Mouse (Mus musculus) macrophage (primary cell): ENCODE data around the gene Kmt5c. TPM values are rescaled to one million over a fixed set of nuclear protein-coding genes. Genes with fewer than 3 reads are reported as not detected.

ENCODE experiments used
- H3K27ac ChIP-seq: fragments of 350-480 bp; formaldehyde crosslinking; 2 replicates; pipeline ENCODE4 v1.9.0; 2021
- H3K36me3 ChIP-seq: fragments of 350-480 bp; formaldehyde crosslinking; 2 replicates; pipeline ENCODE4 v1.9.0; 2021; ENCODE audit errors: inconsistent target
- H3K4me3 ChIP-seq: fragments of 350-480 bp; formaldehyde crosslinking; 2 replicates; pipeline ENCODE4 v1.9.0; 2021; ENCODE audit errors: inconsistent target
- H3K79me2 ChIP-seq: fragments of 350-480 bp; formaldehyde crosslinking; 2 replicates; pipeline ENCODE4 v1.9.0; 2021; ENCODE audit errors: inconsistent target
- WGBS: methylation state at CpG from one replicate; pipeline ENCODE4 v1.1.7; 2026; ENCODE audit warnings: inconsistent platforms; ENCODE audit not compliant: missing documents; 5-methylcytosine and 5-hydroxymethylcytosine counted together
- polyA plus RNA-seq: library from polyadenylated mRNA; stranded (reverse); fragments of 250-400 nt; gene quantifications from 3 replicates; pipeline ENCODE4 v1.2.4, GENCODE M21; 2018; ENCODE audit warnings: inconsistent platforms

Gene Kmt5c
- polyA plus RNA-seq, 1 experiment from 2014 or later, result 19.4 TPM

DNA sequence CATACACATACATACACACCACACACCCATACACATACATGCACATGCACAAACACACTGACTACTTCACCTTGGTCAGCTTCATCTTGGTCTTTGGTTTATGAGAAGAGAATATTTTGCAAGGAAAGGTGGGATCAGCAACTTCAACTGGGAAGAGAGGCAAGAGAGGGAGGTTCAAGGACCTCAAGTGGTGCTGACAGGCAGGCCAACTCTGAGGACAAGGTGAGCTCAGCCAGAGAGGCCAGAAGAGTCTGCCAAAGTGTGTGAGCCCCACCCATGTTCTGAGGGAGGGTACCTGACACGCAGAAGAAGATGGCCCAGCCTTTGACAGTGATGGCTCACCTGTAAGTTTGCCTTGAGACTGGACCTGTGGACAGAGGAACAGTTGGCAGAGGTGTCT is 19.8 kb downstream of the Kmt5c start:
- Histone ChIP-seq H3K36me3 (no peaks in the 10 kb centered on the region), H3K27ac (no peak overlapping the region), H3K4me3 (no peak overlapping the region), H3K79me2 (no peaks in the 10 kb centered on the region)
- 43% methylated on average over 1 of the region's 1 CpGs for WGBS

GRCm38 (mm10) chr7:4764946-4765710 is 25.2 kb downstream of the Kmt5c start:
- 52% methylated on average over 4 of the region's 4 CpGs for WGBS
- no peaks in the 10 kb centered on the region for H3K79me2 ChIP-seq
- H3K36me3 ChIP-seq, result no peaks in the 10 kb centered on the region
- no peak overlapping the region for H3K4me3 ChIP-seq
- H3K27ac ChIP-seq, result no peak overlapping the region

DNA sequence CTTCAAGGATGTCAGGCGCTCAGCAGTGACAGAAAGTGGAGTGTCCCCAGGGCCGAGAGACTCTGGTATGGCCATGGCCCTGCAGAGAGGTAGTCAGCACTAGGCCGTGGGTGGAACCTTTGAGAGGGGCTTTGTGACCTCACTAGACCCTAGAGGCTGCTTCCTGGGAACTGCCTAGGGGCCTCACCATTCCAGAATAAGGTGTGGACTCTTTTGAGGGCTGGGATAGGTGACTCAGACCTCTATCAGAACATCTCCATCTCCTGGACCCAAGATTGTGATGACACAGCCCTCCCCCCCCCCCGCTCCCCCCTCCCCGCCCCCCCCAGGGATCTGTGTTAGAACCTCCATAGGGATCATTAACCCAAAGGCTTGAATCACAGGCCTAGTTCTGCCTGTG is 31.3 kb downstream of the Kmt5c start, which contains the start of gene Fam71e2:
TSS of gene Fam71e2 (minus strand) at position 101 of the 400 bp plus-strand sequence.
- H3K27ac ChIP-seq, result no peak within 1 kb of the TSS
- no peak within 1 kb of the TSS for H3K4me3 ChIP-seq
- H3K36me3 ChIP-seq, result no peaks in the 10 kb centered on the region
- H3K79me2 ChIP-seq, result no peaks in the 10 kb centered on the region
- 69% methylated on average over 3 of the region's 5 CpGs for WGBS

GRCm38 (mm10) chr7:4776131-4776530 is 36.2 kb downstream of the Kmt5c start:
- no peak overlapping the region for H3K4me3 ChIP-seq
- no peak overlapping the region for H3K27ac ChIP-seq
- 71% methylated on average over 10 of the region's 10 CpGs for WGBS
- H3K79me2 ChIP-seq, result no peaks in the 10 kb centered on the region
- H3K36me3 ChIP-seq, result no peaks in the 10 kb centered on the region

GRCm38 (mm10) chr7:4776861-4777830 is 37.2 kb downstream of the Kmt5c start:
- Histone ChIP-seq H3K79me2 (no peaks in the 10 kb centered on the region), H3K27ac (no peak overlapping the region), H3K36me3 (no peaks in the 10 kb centered on the region), H3K4me3 (no peak overlapping the region)
- WGBS, result 6% methylated on average over 39 of the region's 56 CpGs

- no peaks in the 10 kb centered on the region for H3K79me2 ChIP-seq
- 48% methylated on average over 20 of the region's 20 CpGs for WGBS
- no peak overlapping the region for H3K4me3 ChIP-seq
- no peak overlapping the region for H3K27ac ChIP-seq
- no peaks in the 10 kb centered on the region for H3K36me3 ChIP-seq
These were observed 38.1 kb downstream of the Kmt5c start for GRCm38 (mm10) chr7:4777851-4778637.

DNA sequence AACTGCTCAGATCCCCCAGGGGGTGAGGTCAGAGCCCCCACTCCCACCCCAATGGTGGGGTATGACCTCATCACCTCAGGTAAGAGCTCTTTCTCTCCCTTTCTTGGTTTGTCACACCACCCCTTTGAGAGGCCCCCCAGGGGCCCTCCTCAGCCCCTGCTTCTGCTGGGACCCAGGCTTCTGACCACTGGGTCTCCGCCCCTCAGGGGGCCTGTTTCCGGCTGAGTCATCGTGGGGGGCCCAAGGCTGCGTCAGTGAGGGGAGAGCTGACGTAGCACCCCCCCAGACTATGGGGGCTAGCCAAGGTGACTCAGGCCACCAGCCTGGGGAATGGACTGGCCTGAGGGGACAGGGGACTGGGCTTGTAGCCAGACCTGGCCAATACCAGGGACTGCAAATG is 40.0 kb downstream of the Kmt5c start:
- H3K79me2 ChIP-seq, result no peaks in the 10 kb centered on the region
- no peak overlapping the region for H3K27ac ChIP-seq
- H3K4me3 ChIP-seq, result no peak overlapping the region
- 2% methylated on average over 5 of the region's 5 CpGs for WGBS
- H3K36me3 ChIP-seq, result no peaks in the 10 kb centered on the region

GRCm38 (mm10) chr7:4782130-4782529 is 42.2 kb downstream of the Kmt5c start:
- Histone ChIP-seq H3K36me3 (no peaks in the 10 kb centered on the region), H3K27ac (no peak overlapping the region), H3K79me2 (no peaks in the 10 kb centered on the region), H3K4me3 (no peak overlapping the region)
- WGBS, result 38% methylated on average over 3 of the region's 3 CpGs

DNA sequence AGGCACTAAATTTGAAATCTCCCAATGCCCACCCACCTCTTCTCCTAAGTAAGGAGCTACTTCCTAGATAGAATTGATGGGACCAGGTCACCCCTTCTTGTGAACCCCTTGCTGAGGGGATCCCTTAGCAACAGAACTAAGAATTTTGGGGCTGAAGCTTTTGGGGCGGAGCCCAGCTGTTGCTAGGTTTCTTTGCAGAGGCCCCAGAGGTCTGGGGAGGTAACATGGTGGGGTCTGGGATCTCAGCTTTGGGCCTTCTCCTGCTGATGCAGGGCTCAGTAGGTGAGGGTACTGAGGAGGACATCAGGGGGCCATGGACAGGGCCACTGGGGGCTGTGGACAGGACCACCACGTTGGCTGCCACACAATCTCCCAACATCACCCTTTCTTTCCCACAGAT is 42.8 kb downstream of the Kmt5c start, which contains the start of the genes Il11 and Tmem190:
TSS of gene Il11 (minus strand) at position 101 of the 400 bp plus-strand sequence.
TSS of gene Tmem190 (plus strand) at position 179 of the 400 bp plus-strand sequence.
- no peak within 1 kb of the TSS for H3K27ac ChIP-seq
- no peaks in the 10 kb centered on the region for H3K79me2 ChIP-seq
- no peaks in the 10 kb centered on the region for H3K36me3 ChIP-seq
- 75% methylated on average over 2 of the region's 2 CpGs for WGBS
- H3K4me3 ChIP-seq, result no peak within 1 kb of the TSS

- H3K4me3 ChIP-seq, result no peak overlapping the region
- 84% methylated on average over 14 of the region's 14 CpGs for WGBS
- H3K36me3 ChIP-seq, result no peaks in the 10 kb centered on the region
- H3K79me2 ChIP-seq, result no peaks in the 10 kb centered on the region
- H3K27ac ChIP-seq, result no peak overlapping the region
These were observed 43.9 kb downstream of the Kmt5c start for GRCm38 (mm10) chr7:4783667-4784268.

DNA sequence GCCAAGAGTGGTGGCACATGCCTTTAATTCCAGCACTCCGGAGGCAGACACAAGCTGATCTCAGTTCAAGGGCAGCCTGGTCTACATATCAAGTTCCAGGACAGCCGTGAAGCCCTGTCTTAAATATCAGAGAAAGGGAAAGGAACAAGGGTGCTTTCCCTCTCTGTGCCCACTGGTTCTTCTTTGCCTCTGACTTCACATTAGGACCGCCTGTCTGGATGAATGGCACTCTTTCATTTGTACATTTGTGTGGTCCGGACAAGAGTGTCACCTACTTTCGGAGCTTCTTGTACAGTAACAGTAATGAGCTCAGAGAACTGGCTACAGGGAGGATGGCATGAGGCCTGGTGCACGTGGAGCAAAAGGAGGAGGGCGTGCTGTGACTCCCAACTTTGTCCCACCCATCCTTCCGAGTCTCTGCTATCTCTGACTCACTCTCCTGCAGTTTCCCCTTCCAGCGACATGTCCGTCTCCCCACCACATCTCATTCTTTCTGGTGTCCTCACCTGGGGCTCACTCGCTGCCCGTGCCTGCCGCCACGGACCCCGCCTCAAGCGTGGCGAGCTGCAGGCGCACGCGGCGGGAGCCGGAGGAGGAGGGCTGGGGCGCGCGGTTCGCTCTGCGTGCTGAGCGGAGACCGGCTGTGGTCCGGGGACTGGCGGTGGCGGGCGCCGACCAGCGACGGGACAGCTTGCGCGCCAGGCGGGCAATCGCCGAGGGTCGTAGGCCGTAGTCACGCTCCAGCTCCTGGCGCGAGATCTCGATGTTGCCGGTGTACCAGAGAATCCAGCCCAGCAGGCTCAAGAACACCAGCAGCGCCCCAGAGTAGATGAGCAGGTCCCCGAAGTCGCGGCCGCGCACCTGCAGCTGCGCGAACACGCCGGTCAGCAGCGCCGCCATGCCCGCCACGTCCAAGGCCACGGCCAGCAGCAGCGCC is 48.9 kb downstream of the Kmt5c start:
- WGBS, result 2% methylated on average over 63 of the region's 64 CpGs
- no peaks in the 10 kb centered on the region for H3K36me3 ChIP-seq
- H3K27ac ChIP-seq, result no peak overlapping the region
- peaks cover 10% of the 10 kb centered on the region for H3K79me2 ChIP-seq
- peak overlapping the region; percentile 22 for H3K4me3 ChIP-seq

DNA sequence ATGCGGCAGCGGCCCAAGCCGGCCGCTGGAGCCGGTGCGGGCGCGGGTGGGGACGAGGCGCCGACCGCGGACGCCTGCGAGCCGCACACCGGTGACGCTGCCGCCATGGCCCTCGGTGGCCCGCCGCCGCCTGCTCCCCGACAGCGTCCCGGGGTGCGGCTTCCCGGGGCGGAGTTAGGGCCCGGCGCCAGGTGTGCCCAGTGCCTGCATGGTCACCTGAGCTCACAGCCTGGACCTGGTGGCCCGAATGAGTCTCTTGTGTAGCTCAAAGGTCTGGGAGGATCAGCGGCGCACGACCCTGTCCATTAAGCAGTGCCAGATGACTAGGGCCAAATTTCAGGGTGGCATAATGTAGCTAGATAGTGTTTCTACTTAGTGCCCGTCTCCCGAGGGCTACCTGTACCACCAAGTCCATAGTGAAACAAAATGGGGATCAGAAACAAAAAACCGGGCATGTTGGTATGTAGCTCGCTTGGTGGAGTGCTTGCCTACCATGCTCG is 49.6 kb downstream of the Kmt5c start, which contains the start of gene Tmem238:
TSS of gene Tmem238 (minus strand) at position 221 of the 500 bp plus-strand sequence.
- peak within 1 kb of the TSS; percentile 22 for H3K4me3 ChIP-seq

More for the DNA sequence above, 49.6 kb downstream of the Kmt5c start, which contains the start of gene Tmem238:
- Histone ChIP-seq H3K27ac (no peak within 1 kb of the TSS), H3K79me2 (peaks cover 18% of the 10 kb centered on the region), H3K36me3 (0 out of 2 replicates have a peak, but pooled peaks cover 2% of the 10 kb centered on the region)
- 10% methylated on average over 40 of the region's 40 CpGs for WGBS
